Mouse (Mus musculus) right cerebral cortex, adult 18-20 months (tissue): ENCODE measurements at regions not wholly inside any gene's neighbourhood (a gene's known extent, or its start where the extent isn't known, plus 50 kb on each side); places are given as distances from the start of the nearest gene placed in this dataset.

Experiments
- DNase-seq: peaks from one replicate; pipeline ENCODE4 v3.0.0; 2022; ENCODE audit warnings: mixed read lengths

DNA sequence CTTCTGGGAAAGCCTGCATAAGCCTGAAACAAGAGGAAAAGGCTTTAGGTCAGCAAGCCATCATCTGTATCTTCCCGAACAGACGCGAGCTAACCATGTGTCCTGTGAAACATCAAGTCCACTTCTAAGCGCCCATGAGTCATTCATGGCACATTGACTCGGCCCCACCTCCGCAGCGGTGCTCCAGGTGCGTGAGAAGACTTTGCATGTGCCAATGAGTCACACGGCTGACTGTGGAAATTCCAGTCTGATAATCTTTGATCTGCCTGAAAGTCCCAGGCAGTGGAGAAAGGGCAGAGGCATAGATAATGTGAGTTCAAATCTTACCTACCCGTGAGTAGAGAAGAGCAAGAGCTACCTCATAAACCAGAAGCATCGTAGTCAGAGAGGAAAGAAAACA is 137.8 kb downstream of the Pfkfb3 start:
- DNase-seq, result no peak

DNA sequence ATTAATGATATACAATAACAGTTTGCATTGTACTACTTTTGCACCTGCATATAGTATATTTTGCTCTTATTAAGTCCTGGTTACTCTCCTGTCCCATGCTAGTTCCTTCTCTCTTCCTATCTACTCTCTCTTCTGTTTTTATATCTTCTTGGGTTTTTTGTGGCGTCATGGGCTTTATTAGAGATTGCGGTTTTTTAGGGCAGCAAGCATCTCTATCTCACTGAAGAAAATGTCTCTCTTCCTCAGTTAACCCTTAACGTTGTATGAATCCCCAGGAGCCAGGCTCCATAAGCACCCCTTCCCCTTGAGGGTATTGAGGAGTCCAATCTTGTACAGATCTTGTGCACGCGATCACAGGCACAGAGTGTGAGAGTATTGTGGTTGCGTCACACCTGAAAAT is 141.4 kb downstream of the Pfkfb3 start:
- DNase-seq, result no peak

DNA sequence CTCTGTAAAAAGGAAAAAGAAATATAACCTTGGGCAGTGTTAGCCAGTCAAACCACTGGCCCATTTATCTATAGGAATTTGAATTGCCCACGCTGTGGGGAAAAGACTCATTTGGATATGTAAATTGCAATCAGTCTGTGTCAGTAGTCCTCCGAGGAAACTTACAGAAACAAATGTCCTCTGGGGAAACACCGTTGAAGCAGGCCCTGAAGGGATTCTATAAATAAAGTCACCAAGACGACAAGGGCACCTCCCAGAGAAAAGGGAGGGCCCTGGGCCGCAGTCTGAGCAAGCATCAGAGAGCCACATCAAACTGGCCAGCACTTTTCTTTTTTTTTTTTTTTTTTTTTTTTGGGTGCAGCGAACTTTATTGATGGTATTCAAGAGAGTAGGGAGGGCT is 145.4 kb downstream of the Pfkfb3 start:
- DNase-seq, result no peak

DNA sequence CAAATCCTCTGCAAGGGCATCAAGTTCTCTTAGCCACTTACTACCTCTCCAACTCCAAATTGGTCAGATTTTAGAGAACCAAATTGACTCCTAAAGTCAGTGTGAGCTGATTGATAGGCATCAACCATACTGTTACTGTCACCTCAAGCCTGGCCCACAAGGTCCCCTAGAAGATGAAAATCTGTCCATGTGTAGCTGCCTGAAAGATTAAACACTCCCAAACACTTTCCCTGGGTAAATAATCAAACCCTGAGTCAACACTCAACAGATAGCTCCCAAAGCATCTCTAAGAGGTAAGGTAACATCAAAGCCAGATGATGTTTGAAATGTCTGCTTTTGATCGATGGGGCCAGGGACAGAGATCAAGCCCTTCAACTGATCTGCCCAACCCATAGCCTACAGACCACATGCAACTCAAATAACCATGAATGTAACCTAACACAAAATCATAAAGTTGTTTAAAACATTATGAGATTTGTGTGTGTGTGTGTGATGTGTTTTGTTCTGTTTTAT is 147.7 kb downstream of the Pfkfb3 start:
- no peak for DNase-seq

DNA sequence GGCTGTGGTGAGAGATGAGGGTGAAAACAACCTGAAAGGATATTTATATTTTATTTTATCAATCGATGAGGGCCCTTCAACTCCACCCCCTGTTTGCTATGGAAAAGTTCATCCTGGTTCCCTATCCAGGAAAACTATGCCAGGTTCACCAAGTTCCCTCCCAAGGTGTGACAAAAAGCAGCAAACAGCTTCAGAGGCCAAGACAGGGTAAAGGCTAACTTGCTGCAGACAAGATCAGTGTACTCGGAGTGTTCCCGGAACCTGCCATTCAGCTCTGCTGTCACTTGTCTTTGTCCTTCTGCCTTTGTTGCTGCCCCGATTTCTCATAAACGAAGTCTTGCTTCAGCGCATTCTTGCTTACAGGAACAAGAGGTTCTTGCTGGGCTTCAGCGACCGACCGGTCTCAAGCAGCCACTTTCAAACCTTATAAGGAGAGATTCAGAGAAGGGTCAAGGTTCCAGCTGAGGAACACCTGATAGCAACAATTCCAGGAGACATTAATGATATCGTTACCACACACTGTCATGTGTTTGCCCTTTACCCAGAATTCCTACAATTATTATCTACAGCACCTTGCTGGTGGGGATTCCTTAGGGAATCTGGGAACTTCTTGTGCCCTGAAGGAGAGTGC is 151.5 kb downstream of the Pfkfb3 start:
- DNase-seq, result no peak

DNA sequence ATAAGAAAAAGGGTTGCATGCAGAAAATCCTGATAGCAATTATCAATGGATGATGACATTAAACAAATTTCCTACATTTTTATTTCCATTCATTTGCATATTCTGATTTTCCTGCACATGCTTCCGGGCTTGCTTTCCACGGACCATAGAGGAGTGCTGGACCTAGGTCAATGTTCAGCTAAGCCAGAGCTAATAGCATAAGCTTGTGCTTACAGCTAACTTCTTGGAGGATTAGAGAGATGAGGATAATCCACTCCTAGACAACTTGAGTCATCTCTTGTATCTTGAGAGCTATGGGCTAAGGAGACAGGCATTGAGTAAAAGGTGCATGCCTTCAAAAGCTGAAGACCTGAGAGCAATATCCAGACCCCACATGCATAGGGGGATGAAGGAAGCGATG is 154.5 kb downstream of the Pfkfb3 start:
- no peak for DNase-seq

DNA sequence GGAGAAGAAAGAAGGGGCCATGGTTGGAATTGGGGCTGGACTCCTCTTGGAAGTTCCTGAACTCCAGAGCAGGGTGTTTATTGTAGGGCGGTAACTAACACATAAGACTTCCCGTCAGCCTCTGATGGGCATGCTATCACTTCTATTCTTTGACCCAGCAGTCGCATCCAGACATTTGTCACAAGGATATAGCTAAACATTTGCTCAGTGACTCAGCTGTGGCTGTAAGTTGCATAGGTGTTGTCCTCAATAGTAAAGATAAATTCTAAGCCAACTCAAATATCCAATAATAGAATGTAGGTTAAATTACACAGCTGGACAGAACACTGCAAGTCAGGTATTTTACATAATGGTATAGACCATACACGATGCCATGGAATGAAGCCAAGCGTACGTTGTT is 154.9 kb downstream of the Pfkfb3 start:
- DNase-seq, result no peak

DNA sequence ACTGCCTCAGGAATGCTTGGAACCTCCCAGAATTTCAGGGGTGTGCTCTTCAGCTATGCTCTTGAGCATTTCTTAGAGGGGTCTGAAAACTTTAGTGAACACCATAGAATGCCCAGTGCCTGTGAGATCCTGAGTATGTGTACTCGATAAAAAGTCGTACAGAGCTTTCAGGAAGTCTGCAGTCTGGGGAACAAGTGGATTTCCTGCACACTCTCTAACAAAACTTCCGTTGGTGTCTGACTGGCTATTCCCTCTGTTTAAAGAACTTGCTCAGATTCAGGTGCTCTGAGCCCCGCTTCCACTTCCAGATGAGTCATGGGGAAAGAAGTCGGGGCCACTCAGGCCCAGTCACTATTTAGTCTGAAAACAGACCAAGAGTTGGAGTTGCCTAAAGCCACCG is 155.5 kb downstream of the Pfkfb3 start:
- DNase-seq, result no peak

DNA sequence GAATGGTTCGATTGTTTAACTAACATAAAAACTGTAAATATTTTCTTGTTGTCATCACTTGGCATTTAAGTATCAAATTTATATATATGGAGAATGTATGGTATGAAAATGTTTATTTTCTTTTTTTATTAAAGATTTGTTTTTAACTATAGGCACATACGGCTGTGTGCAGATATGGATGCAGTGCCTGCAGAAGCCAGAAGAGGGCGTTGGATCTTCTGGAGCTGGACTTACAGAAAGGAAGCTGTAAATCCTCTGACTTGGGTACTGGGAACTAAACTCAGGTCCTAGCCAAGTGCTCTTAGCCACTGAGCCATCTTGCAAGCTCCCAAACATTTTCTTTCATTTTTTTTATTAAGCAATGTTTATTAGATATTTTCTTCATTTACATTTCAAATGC is 157.0 kb downstream of the Pfkfb3 start:
- DNase-seq, result no peak

DNA sequence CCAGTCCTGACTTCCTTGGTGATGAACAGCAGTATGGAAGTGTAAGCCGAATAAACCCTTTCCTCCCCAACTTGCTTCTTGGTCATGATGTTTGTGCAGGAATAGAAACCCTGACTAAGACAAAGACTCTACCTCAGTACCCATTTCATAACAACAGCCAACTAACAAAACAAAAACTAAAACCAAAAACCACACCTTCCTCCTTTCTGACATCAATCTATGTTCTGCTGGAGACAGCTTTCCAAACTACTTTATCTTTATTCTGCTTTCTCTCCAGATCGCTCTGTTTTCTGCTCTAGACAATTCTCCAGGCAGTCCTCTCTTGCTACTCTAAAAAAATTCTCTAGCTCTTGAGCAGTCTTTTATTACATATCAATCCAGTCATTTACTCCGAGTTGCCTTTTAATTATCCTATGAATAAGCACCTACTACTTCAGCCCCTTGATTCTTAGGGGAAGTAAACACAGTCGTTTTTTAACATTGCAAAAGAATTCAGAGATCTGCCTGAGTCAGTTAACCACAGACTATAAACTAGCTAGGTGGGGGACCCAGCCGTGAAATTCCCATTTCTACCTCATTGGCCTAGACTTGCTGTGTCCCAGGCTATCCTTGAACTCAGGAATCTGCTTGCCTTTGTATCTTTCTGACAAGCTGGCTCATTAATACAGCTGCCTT is 159.1 kb downstream of the Pfkfb3 start:
- DNase-seq, result no peak

DNA sequence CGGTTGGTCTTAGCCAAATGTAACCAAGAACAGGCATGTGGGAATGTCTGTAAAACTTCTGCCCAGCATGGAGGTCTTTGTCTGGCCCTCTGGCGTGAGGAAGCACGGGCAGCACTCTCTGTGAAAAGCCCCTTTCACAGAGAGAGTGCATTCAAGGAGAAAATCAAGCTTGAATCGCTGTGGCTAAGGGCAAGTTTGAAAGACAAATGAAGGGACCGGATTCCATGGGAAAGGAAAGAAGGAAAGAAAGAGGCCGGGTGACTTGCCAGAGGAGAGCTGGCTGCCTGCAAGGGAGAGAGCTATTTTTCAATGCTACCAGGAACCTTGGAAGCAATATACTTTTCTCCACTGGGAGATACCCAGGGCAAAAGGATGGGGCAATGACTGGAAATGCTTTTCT is 162.2 kb downstream of the Pfkfb3 start:
- DNase-seq, result peak; percentile 11

DNA sequence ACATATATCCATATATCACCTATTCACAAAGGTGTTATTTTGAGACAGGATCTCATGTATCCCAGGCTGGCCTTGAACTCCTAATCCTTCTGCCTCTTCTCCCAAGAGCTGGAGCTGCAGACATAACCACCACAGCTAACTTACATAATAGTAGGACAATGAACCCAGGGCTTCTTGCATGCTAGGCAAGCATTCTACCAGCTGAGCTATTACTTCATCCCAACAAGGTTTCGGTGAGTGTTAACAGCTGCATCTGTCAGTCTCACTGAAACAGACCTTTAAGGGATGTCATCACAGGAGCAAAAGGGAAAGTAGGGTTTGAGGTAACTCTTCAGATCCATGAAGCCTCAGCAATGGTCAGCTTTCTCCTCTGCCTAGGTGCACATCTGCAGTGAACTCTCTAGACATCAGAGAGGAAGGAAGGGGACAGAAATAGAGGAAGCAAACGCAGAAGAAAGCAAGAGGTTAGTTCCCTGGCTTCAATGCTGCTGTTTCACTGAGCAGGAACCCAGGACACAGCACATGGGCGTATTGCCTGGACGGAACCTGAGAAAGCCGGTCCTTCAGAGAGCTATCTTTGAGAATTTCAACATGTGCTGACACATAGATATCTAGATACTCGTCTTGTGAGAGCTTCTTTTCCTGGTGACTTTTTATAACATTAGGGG is 163.1 kb downstream of the Pfkfb3 start:
- no peak for DNase-seq

DNA sequence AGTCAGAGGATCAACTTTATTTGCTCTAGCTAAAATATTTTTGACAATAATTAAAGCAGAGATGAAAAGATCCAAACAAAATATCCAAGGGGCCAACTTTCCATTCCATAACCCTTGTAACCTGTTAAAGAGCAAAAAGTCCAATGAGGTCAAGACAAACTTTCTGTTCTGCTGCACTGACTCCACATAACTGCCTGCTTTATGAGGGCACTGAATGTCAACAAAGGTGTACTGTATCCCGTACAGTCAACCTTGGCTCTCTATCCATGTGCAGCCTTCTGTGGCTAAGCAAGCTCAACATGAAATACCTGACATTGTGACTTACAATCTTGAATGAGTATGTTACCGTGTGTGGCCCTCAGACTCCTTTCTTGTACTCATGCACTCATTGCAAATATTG is 166.3 kb downstream of the Pfkfb3 start:
- DNase-seq, result no peak

DNA sequence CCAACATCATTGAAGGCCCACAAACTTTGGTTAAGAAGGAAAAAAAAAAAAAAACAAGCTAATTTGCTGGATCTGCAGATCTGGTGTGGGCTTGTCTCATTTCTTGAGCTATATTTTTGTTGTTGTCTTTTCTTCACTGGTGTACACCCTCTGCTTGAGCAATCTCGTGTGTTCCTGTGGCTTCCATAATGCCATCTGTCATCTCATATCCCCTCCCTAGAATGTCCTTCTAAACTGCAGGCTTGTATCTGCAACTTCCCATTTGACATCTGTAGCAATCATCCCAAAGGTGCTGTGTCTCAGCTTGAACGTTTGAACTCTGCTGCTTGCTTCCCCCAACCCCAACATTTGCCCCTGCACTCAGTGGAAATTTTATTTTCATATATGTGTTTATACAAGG is 170.1 kb downstream of the Pfkfb3 start:
- no peak for DNase-seq

DNA sequence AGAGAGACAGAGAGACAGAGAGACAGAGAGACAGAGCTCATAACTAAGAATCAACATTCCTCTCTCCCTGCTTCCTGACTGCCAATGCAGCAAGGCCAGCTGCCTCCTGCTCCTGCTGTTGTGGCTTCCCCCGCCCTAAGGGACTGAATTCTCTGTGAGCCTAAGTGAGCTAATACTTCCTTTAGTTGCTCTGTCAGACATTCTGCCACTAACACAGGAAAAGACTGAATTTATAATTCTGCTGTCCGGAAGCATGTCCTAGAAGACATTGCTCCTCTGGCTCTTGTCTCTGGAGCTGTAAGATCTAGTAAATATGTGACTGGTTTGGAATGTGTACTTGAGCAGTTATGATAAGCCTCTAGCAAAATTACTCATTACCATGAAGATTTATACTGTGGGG is 176.7 kb downstream of the Pfkfb3 start:
- no peak for DNase-seq

DNA sequence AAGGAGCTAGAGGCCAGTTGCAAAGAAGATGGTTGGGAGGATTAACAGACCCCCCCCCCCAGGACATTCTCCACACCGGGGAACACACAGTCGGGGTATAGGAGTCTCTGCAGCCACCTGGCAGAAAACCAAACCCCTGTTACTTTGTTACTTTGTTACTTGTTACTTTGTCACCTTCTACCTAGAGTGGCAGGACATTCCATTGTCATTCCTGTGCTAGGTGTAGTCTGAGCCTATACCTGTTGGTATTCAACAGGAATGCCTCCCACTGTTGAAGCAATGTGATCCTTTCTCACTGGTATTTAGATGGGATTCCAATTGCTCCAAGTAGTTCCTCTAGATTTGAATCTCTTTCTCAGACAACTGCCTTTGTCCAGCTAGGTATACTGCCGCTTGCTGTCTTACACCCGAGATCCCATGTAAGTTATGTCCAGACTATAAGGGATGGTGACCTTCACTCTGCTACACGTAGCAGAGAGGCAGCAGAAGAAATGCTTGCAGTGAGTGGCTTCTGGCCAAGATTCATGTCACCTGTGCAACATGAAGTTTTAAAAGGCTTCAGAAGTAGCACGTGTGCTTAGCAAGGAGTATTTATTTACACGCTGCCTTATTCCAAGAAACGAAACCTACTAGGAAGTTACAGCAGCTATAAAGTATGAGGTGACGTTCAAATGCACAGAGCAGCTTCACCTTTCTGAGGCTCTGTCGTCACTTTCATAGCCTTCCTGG is 178.0 kb downstream of the Pfkfb3 start:
- DNase-seq, result no peak

DNA sequence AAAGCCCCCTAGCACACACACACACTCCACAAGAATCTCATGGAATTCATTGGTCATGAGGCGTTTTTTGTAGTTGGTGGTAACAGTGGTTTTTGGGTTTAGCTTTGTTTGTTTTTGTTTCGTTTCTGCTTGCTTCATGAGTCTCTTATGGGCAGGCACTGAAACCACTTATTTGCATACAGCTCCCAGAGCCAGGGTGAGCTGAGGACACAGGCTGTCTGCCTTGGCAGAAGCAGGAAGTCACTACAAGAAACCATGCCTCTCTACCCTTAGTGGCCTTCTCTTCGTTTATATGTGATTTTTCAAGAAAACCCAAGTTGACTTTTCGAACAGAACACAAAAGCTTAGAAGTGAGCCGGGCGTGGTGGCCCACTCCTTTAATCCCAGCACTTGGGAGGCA is 178.8 kb downstream of the Pfkfb3 start:
- no peak for DNase-seq

DNA sequence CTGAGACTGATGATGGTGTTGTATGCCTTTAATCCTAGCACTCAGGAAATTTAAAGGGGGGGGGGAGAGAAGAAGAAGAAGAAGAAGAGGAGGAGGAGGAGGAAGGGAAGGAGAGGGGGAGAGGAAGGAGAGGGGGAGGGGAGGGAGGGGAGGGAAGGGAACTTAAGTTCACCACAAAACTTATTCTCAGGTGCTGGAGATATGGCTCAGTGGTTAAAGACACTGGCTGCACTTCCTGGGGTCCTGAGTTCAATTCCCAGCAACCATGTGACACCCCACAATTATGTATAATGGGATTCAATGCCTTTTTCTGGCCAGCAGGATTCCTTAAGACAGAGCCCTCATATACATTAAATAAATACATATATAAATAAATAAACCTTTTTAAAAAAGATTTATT is 183.6 kb downstream of the Pfkfb3 start:
- DNase-seq, result no peak

DNA sequence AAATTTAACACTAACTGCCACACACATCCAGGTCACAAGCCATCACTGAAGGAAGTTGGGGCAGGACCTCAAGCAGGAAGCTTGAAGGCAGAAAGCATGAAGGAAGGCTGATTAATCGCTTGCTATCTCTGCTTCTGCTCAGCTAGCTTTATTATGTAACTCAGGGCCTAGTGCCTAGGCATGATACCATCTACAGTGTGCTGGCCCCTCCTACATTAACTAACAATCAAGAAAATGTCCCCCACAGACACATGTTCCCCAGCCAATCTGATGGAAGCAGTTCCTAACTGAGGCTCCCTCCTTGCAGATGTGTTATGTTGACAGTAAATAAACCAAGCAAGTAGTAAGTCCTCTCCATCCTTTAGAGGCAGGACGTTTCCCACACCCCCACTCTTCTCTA is 186.6 kb downstream of the Pfkfb3 start:
- no peak for DNase-seq

DNA sequence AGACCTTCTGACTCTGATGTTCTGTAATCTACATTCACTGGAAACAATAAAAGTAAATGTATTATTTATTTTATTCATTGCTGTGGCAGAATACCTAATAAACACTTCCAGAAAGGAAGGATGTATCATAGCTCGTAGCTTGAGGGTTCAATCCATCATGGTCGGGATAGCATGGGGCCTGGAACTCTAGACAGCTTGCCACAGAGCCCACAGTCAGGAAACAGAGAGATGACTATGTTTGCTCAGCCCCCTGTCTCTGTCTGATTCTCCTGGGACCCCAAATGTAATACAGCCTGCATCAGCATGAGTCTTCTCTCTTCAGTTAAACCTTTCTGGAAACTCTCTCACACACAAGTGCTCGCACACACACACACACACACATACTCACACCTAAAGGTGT is 188.1 kb downstream of the Pfkfb3 start:
- DNase-seq, result no peak

DNA sequence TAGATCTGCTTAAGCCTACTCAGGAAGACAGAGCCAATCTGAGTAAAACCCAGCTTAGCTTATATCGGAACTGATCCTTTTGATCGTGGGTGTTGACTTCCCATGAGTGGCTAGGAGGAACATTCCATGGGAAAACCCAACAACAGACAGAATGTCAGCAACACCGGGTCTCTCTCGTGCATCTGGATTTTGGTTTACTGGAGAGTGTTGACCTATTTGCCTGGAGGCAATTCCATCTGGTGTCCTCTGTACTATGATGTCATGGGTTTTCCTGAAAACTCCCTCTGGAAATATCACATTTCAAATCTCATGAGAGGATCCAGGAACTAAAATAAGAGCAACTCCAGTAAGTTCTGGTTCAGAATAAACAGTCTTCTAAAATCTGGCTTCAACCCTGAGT is 188.5 kb downstream of the Pfkfb3 start:
- no peak for DNase-seq

DNA sequence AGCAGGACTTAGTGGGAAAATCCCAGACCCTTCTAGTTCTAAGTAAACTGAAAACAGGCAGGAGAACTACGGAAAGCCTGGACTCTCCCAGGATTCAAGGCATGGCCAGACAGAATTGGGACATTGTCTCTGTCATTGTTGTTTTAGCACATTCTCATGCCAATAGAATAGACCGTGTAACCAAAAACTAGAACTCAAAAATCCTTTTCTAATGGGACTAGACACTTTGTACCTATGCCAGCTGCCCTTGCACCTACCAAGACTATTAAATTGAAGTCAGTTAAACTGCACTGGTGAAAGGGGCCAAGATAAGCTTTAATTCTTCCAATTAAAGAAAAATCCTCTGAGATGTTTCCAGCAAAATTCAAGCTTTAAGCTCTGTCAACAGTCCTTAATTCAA is 189.8 kb downstream of the Pfkfb3 start:
- DNase-seq, result no peak

DNA sequence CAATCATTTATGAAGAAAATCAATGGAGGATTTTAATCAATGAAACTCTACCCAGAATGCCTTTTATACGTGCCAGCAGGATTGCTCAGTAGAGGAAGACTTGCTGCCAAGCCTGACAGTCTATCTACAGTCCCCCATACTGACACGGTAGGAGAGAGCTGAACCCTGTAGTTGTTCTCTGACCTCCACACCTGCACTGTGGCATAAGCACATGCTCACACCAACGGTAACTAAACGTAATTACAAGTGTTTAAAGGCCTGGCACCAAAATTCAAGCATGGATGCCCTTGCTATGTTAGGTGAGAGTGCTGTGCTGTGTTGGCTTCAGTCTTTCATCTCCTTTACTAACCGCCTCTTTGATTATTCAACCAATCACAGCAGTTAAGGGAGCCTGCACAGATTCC is 190.8 kb downstream of the Pfkfb3 start:
- no peak for DNase-seq
